Mouse (Mus musculus): Measurements from ENCODE around the gene Necap2.

DNA sequence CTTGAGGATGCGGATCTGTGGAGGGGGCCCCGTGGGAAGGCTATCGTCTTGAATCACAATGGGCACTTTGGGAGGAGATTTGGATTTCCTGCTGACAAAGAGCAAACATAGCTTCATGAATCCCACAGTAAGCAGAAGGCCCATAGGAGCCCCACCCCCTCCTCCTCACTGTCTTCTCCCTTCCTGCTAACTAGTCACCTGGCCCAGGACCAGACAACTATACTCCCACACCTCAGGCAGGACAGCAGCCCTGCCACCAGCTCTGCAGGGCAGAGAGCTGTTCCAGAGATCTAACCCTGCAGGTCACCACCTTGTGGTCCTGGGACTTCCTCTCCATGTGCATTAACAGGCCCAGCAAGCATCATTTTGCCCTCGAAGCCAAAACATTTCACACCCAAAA is 40.5 kb upstream of the Necap2 start:
- TF ChIP-seq CTCF (IDR thresholded peaks at IDR 0.05) = no peak
- no peak for TF ChIP-seq EP300 (IDR thresholded peaks at IDR 0.05)
